Mouse (Mus musculus) testis, postnatal 14 days (tissue): ENCODE measurements around the gene Olfr979.
"Not testable (repeated sequence)": the region's sequence is repeated elsewhere in the genome, so short reads cannot be mapped to it uniquely, and the experiment has no call there.

Experiments used
- DNase-seq: peaks from one replicate; pipeline ENCODE4 v3.0.0; 2021; ENCODE audit warnings: low spot score

Gene Olfr979

DNA sequence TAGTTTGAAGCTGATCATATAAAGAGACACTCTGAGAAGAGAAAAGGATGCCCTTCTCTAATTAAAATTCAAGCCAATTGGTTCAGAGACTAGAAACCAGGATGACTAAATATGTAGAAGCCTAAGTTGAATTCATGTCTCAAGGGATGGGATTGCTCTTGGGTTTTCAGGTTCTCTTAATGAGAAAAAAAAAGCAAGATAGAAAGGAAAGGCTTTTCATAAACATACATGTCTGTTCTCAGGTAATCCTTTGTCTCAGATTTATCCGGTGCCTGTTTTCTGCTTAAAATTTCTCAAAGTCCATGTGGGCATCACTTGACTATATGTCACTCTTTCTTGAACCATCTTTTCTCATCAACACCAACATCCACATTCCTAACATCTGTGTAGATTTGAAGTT lies at the start of gene Olfr979:
TSS of gene Olfr979 (minus strand) at position 101 of the 400 bp plus-strand sequence.
- no peak for DNase-seq

DNA sequence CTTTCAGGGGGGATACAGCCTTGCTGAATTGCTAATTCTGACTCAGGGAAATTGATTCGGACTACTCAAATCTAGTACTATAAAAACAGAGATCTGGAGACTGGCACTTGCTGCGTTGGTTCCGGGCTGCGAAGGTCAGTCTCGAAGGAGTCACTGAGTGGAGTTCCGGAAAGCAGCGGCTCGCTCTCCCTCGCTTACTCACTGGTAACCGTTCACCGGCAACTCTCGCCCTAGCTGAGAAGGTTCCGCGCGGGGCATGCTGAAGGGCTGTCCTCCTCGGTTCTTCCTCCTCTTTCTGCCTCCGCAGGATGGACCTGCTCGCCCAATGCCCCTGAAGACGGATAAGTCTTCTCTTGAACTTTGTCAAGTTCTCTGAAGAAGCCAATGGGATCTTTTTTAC lies 46.9 kb upstream of the Olfr979 start:
- DNase-seq, result peak; percentile 35

- DNase-seq, result no peak
Measured at GRCm38 (mm10) chr9:40021164-40021563, 17.9 kb upstream of the Olfr979 start, which contains the start of gene Olfr981. TSS of gene Olfr981 (plus strand) at chr9:40021464.

DNA sequence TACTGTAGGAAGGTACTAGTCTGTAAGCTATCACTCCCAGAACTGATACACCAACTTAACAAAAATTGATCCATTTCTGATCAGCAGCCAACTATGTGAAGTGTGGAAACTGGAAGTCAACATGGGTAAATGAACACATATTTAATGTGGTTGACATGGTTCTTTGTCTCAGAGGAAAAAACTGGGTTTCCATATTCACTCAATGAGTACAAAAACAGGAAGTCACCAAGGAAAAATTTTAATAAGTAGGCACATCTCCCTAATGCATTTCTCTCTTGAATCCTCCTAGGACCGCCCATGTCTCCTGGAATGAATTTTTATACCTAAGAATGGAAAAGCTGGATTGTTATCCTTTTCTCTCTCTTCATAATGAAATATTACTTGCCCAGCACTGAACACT lies 6.2 kb upstream of the Olfr979 start, which contains the start of gene Olfr980:
TSS of gene Olfr980 (minus strand) at position 101 of the 400 bp plus-strand sequence.
- no peak for DNase-seq

DNA sequence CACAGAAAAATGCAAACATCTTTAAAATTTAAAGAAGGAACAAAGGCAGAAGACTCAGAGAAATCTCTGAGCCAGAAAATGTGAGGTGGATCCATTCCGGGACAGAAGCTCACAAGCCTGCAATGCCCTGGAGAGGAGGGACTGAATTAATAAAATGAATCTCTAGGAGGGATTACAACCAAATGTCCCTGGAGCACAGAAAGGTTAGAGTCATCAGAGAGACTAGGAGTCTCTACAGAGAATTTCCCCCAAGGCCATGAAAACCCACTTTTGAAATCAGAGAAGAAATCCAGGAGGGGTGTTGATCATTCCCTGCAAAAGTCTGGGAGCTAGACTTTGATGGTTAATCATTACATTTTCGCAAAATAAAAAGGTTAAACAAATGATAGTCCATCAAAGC lies 11.5 kb downstream of the Olfr979 start, which contains the start of gene Olfr978:
TSS of gene Olfr978 (plus strand) at position 301 of the 400 bp plus-strand sequence.
- no peak for DNase-seq

- DNase-seq, result not testable (repeated sequence)
Measured at GRCm38 (mm10) chr9:39976581-39977145, 26.6 kb downstream of the Olfr979 start.

- not testable (repeated sequence) for DNase-seq
Measured at GRCm38 (mm10) chr9:39961033-39961432, 42.2 kb downstream of the Olfr979 start, which contains the start of gene Olfr976. TSS of gene Olfr976 (minus strand) at chr9:39961133.

DNA sequence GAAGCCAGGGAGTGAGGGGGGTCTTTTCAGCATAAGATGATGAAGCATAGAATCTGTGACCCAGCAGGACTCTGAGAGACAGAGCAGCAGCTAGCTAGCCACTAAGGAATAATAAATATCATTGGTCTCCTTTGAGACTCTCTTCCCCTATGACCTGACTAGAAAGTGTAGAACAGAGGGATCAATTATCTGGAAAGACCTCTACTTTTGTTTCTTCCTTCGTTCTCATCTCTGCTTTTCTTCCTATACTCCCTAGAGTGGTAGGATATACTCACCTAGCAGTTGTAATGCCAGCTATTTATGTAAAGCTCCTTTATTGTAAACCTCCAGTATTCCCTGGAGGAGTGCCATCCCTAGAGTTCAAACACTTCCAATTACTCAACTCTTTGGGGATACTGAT lies 51.3 kb downstream of the Olfr979 start, which contains the start of gene Olfr975:
TSS of gene Olfr975 (minus strand) at position 101 of the 400 bp plus-strand sequence.
- DNase-seq, result no peak
